Mouse (Mus musculus): ENCODE data around the gene Lhx9. TPM values are rescaled to one million over a fixed set of nuclear protein-coding genes. Genes with fewer than 3 reads are reported as not detected.

Gene Lhx9
- polyA plus RNA-seq (2017; shearing (Covaris generic)), result not detected

- ATAC-seq, result peak; percentile 27
Measured at GRCm38 (mm10) chr1:138848511-138849109, at the start of gene Lhx9. Lhx9 (minus strand) TSS chr1:138848577.

- no peak for ATAC-seq
Measured at GRCm38 (mm10) chr1:138896088-138896487, 47.7 kb upstream of the Lhx9 start.

GRCm38 (mm10) chr1:138877470-138878254, 29.3 kb upstream of the Lhx9 start:
- no peak for ATAC-seq

- no peak for ATAC-seq
Measured at GRCm38 (mm10) chr1:138876371-138877045, 28.1 kb upstream of the Lhx9 start.

GRCm38 (mm10) chr1:138856101-138856950, 7.9 kb upstream of the Lhx9 start, which contains the start of gene 2310009B15Rik:
2310009B15Rik (minus strand) TSS chr1:138856852.
- peak; percentile 92 for ATAC-seq

- no peak for ATAC-seq
Measured at GRCm38 (mm10) chr1:138850823-138851222, 2.4 kb upstream of the Lhx9 start.

GRCm38 (mm10) chr1:138850161-138850539, 1.8 kb upstream of the Lhx9 start:
- no peak for ATAC-seq

GRCm38 (mm10) chr1:138849531-138850160, 1.3 kb upstream of the Lhx9 start:
- no peak for ATAC-seq

- ATAC-seq, result peak; percentile 16
Measured at GRCm38 (mm10) chr1:138848026-138848425, 351 bp downstream of the Lhx9 start.

GRCm38 (mm10) chr1:138847146-138847545, 1.2 kb downstream of the Lhx9 start:
- no peak for ATAC-seq

- ATAC-seq, result no peak
Measured at GRCm38 (mm10) chr1:138846581-138846980, 1.8 kb downstream of the Lhx9 start.

- no peak for ATAC-seq
Measured at GRCm38 (mm10) chr1:138846131-138846530, 2.2 kb downstream of the Lhx9 start.

- no peak for ATAC-seq
Measured at GRCm38 (mm10) chr1:138845481-138845880, 2.9 kb downstream of the Lhx9 start.

GRCm38 (mm10) chr1:138844166-138844565, 4.2 kb downstream of the Lhx9 start:
- no peak for ATAC-seq

GRCm38 (mm10) chr1:138843361-138844091, 4.9 kb downstream of the Lhx9 start:
- peak; percentile 31 for ATAC-seq

- ATAC-seq, result no peak
Measured at GRCm38 (mm10) chr1:138842756-138843155, 5.6 kb downstream of the Lhx9 start.

- ATAC-seq, result no peak
Measured at GRCm38 (mm10) chr1:138842315-138842714, 6.1 kb downstream of the Lhx9 start.

- no peak for ATAC-seq
Measured at GRCm38 (mm10) chr1:138841306-138842095, 6.9 kb downstream of the Lhx9 start.

GRCm38 (mm10) chr1:138840440-138841305, 7.7 kb downstream of the Lhx9 start:
- ATAC-seq, result no peak
